Mouse (Mus musculus): ENCODE measurements around the gene Dclre1c. TPM values are rescaled to one million over a fixed set of nuclear protein-coding genes. Genes with fewer than 3 reads are reported as not detected.
A peak's percentile ranks its signal among the peaks of the same experiment; 100 is the strongest.

Gene Dclre1c
- polyA plus RNA-seq, 1 experiment from 2014 or later = 8.3 TPM

- Histone ChIP-seq H3K9me3 (no peaks in the 10 kb centered on the region), H3K27ac (no peak overlapping the region), H3K4me1 (peaks cover 12% of the 10 kb centered on the region), H3K9ac (peak overlapping the region; percentile 65), H3K36me3 (no peaks in the 10 kb centered on the region), H3K27me3 (no peaks in the 10 kb centered on the region), H3K4me3 (peak overlapping the region; percentile 72), H3K4me2 (peak overlapping the region; percentile 88)
- 13% methylated on average over 10 of the region's 10 CpGs for WGBS
- ATAC-seq (ENCODE audit: insufficient number of reproducible peaks, insufficient read depth, low FRiP score, low TSS enrichment, low read depth) = no peak
Measured at GRCm38 (mm10) chr2:3424579-3424910, 614 bp downstream of the Dclre1c start.

- no peak overlapping the region for H3K27ac ChIP-seq
- no peaks in the 10 kb centered on the region for H3K27me3 ChIP-seq
- H3K4me3 ChIP-seq = no peak overlapping the region
- H3K9me3 ChIP-seq = no peaks in the 10 kb centered on the region
- 64% methylated on average over 9 of the region's 9 CpGs for WGBS
- no peaks in the 10 kb centered on the region for H3K4me1 ChIP-seq
- no peak overlapping the region for H3K9ac ChIP-seq
- ATAC-seq (ENCODE audit: insufficient number of reproducible peaks, insufficient read depth, low FRiP score, low TSS enrichment, low read depth) = no peak
- 0 out of 2 replicates have a peak, but pooled peaks cover 5% of the 10 kb centered on the region for H3K36me3 ChIP-seq
- no peak overlapping the region for H3K4me2 ChIP-seq
Measured at GRCm38 (mm10) chr2:3430956-3431355, 7.0 kb downstream of the Dclre1c start.

GRCm38 (mm10) chr2:3435369-3436061 lies 11.6 kb downstream of the Dclre1c start:
- no peak overlapping the region for H3K4me3 ChIP-seq
- 90% methylated on average over 6 of the region's 6 CpGs for WGBS

GRCm38 (mm10) chr2:3437956-3438355 lies 14.0 kb downstream of the Dclre1c start:
- H3K4me1 ChIP-seq = no peaks in the 10 kb centered on the region
- no peaks in the 10 kb centered on the region for H3K27me3 ChIP-seq
- no peaks in the 10 kb centered on the region for H3K9me3 ChIP-seq
- ATAC-seq (ENCODE audit: insufficient number of reproducible peaks, insufficient read depth, low FRiP score, low TSS enrichment, low read depth) = no peak
- no peak overlapping the region for H3K4me2 ChIP-seq
- H3K27ac ChIP-seq = no peak overlapping the region
- no peaks in the 10 kb centered on the region for H3K36me3 ChIP-seq
- no peak overlapping the region for H3K9ac ChIP-seq
- no peak overlapping the region for H3K4me3 ChIP-seq
- 38% methylated on average over 7 of the region's 7 CpGs for WGBS

More at GRCm38 (mm10) chr2:3435369-3436061, 11.6 kb downstream of the Dclre1c start:
- no peaks in the 10 kb centered on the region for H3K27me3 ChIP-seq
- no peak overlapping the region for H3K27ac ChIP-seq
- no peaks in the 10 kb centered on the region for H3K9me3 ChIP-seq
- H3K36me3 ChIP-seq = 0 out of 2 replicates have a peak, but pooled peaks cover 5% of the 10 kb centered on the region
- no peak overlapping the region for H3K9ac ChIP-seq
- H3K4me2 ChIP-seq = no peak overlapping the region
- H3K4me1 ChIP-seq = no peaks in the 10 kb centered on the region
- ATAC-seq (ENCODE audit: insufficient number of reproducible peaks, insufficient read depth, low FRiP score, low TSS enrichment, low read depth) = no peak

- H3K9ac ChIP-seq = no peak overlapping the region
- no peak overlapping the region for H3K4me3 ChIP-seq
- no peaks in the 10 kb centered on the region for H3K4me1 ChIP-seq
- ATAC-seq (ENCODE audit: insufficient number of reproducible peaks, insufficient read depth, low FRiP score, low TSS enrichment, low read depth) = no peak; the same call in 1 of the 2 replicates
- no peak overlapping the region for H3K4me2 ChIP-seq
- H3K27me3 ChIP-seq = no peaks in the 10 kb centered on the region
- no peaks in the 10 kb centered on the region for H3K9me3 ChIP-seq
- WGBS = 73% methylated on average over 7 of the region's 7 CpGs
- H3K36me3 ChIP-seq = peaks cover 7% of the 10 kb centered on the region; the same call in 1 of the 2 replicates
- no peak overlapping the region for H3K27ac ChIP-seq
Measured at GRCm38 (mm10) chr2:3444206-3444605, 20.3 kb downstream of the Dclre1c start.

- H3K27me3 ChIP-seq = no peaks in the 10 kb centered on the region
- no peak overlapping the region for H3K4me3 ChIP-seq
- no peak overlapping the region for H3K4me2 ChIP-seq
- peaks cover 7% of the 10 kb centered on the region; the same call in 1 of the 2 replicates for H3K36me3 ChIP-seq
- H3K27ac ChIP-seq = no peak overlapping the region
- H3K9ac ChIP-seq = no peak overlapping the region
- 89% methylated on average over 4 of the region's 4 CpGs for WGBS
- no peaks in the 10 kb centered on the region for H3K9me3 ChIP-seq
- ATAC-seq (ENCODE audit: insufficient number of reproducible peaks, insufficient read depth, low FRiP score, low TSS enrichment, low read depth) = no peak
- no peaks in the 10 kb centered on the region for H3K4me1 ChIP-seq
Measured at GRCm38 (mm10) chr2:3445984-3446383, 22.1 kb downstream of the Dclre1c start.

GRCm38 (mm10) chr2:3449431-3449830 lies 25.5 kb downstream of the Dclre1c start:
- Histone ChIP-seq H3K27me3 (no peaks in the 10 kb centered on the region), H3K36me3 (peaks cover 21% of the 10 kb centered on the region), H3K4me3 (no peak overlapping the region), H3K27ac (no peak overlapping the region), H3K9ac (no peak overlapping the region), H3K4me2 (no peak overlapping the region), H3K4me1 (no peaks in the 10 kb centered on the region), H3K9me3 (no peaks in the 10 kb centered on the region)
- ATAC-seq (ENCODE audit: insufficient number of reproducible peaks, insufficient read depth, low FRiP score, low TSS enrichment, low read depth) = no peak
- 76% methylated on average over 2 of the region's 2 CpGs for WGBS

- Histone ChIP-seq H3K27me3 (no peaks in the 10 kb centered on the region), H3K9me3 (no peaks in the 10 kb centered on the region), H3K9ac (no peak overlapping the region), H3K4me3 (no peak overlapping the region), H3K4me1 (no peaks in the 10 kb centered on the region), H3K27ac (no peak overlapping the region), H3K4me2 (no peak overlapping the region), H3K36me3 (peaks cover 35% of the 10 kb centered on the region)
- ATAC-seq (ENCODE audit: insufficient number of reproducible peaks, insufficient read depth, low FRiP score, low TSS enrichment, low read depth) = no peak
- 91% methylated on average over 3 of the region's 3 CpGs for WGBS
Measured at GRCm38 (mm10) chr2:3453096-3453495, 29.2 kb downstream of the Dclre1c start.

GRCm38 (mm10) chr2:3456590-3456989 lies 32.7 kb downstream of the Dclre1c start:
- Histone ChIP-seq H3K27ac (no peak overlapping the region), H3K36me3 (peaks cover 46% of the 10 kb centered on the region), H3K4me1 (no peaks in the 10 kb centered on the region), H3K9me3 (no peaks in the 10 kb centered on the region), H3K9ac (no peak overlapping the region), H3K4me3 (no peak overlapping the region), H3K4me2 (no peak overlapping the region), H3K27me3 (no peaks in the 10 kb centered on the region)
- ATAC-seq (ENCODE audit: insufficient number of reproducible peaks, insufficient read depth, low FRiP score, low TSS enrichment, low read depth) = no peak
- 81% methylated on average over 4 of the region's 4 CpGs for WGBS

- Histone ChIP-seq H3K4me3 (peak overlapping the region; percentile 94), H3K4me1 (peaks cover 11% of the 10 kb centered on the region), H3K9ac (peak overlapping the region; percentile 84), H3K36me3 (peaks cover 8% of the 10 kb centered on the region), H3K4me2 (peak overlapping the region; percentile 69), H3K9me3 (no peaks in the 10 kb centered on the region), H3K27me3 (no peaks in the 10 kb centered on the region), H3K27ac (peak overlapping the region; percentile 94; the same call in 1 of the 2 replicates)
- 0% methylated on average over 12 of the region's 12 CpGs for WGBS
- ATAC-seq (ENCODE audit: insufficient number of reproducible peaks, insufficient read depth, low FRiP score, low TSS enrichment, low read depth) = no peak
Measured at GRCm38 (mm10) chr2:3473891-3474290, 50.0 kb downstream of the Dclre1c start.

GRCm38 (mm10) chr2:3474361-3474805 lies 50.5 kb downstream of the Dclre1c start:
- Histone ChIP-seq H3K36me3 (peaks cover 8% of the 10 kb centered on the region), H3K9me3 (no peaks in the 10 kb centered on the region), H3K27me3 (no peaks in the 10 kb centered on the region), H3K4me1 (peaks cover 11% of the 10 kb centered on the region), H3K27ac (peak overlapping the region; percentile 94), H3K4me2 (peak overlapping the region; percentile 69), H3K9ac (peak overlapping the region; percentile 84), H3K4me3 (peak overlapping the region; percentile 94)
- under 1% methylated on average over 46 of the region's 46 CpGs for WGBS
- peak; percentile 64; the same call in 1 of the 2 replicates for ATAC-seq (ENCODE audit: insufficient number of reproducible peaks, insufficient read depth, low FRiP score, low TSS enrichment, low read depth)

- peaks cover 8% of the 10 kb centered on the region for H3K36me3 ChIP-seq
- no peaks in the 10 kb centered on the region for H3K9me3 ChIP-seq
- H3K4me2 ChIP-seq = peak within 1 kb of the TSS; percentile 69
- H3K9ac ChIP-seq = peak within 1 kb of the TSS; percentile 84
- ATAC-seq (ENCODE audit: insufficient number of reproducible peaks, insufficient read depth, low FRiP score, low TSS enrichment, low read depth) = peak; percentile 99
- H3K4me3 ChIP-seq = peak within 1 kb of the TSS; percentile 94
- peaks cover 11% of the 10 kb centered on the region for H3K4me1 ChIP-seq
- WGBS = under 1% methylated on average over 41 of the region's 42 CpGs
- no peaks in the 10 kb centered on the region for H3K27me3 ChIP-seq
- H3K27ac ChIP-seq = peak within 1 kb of the TSS; percentile 94
Measured at GRCm38 (mm10) chr2:3474861-3475283, 50.9 kb downstream of the Dclre1c start, which contains the start of gene Suv39h2. Gene Suv39h2 (minus strand): TSS chr2:3475031.
